Mouse (Mus musculus) embryonic facial prominence, embryonic 11.5 days (tissue): ENCODE measurements at regions not wholly inside any gene's neighbourhood (a gene's known extent, or its start where the extent isn't known, plus 50 kb on each side); places are given as distances from the start of the nearest gene placed in this dataset.

Source experiments
- ATAC-seq: fragments of 200-750 bp; cut with Nextera tagmentation; replicated peaks from 2 replicates; pipeline ENCODE4 v1.8.0; 2017; ENCODE audit warnings: low read depth; ENCODE audit not compliant: insufficient number of reproducible peaks, low FRiP score, low TSS enrichment
- DNase-seq: peaks from one replicate; pipeline ENCODE4 v3.0.0-alpha.2; 2015; ENCODE audit warnings: low spot score
- H3K27ac ChIP-seq: fragments of 300-500 bp; sonication (generic); replicated peaks from 2 replicates; pipeline ENCODE4 v1.5.1; 2014; ENCODE audit warnings: mild to moderate bottlenecking, low read depth, low read length, control low read depth
- H3K27me3 ChIP-seq: fragments of 300-500 bp; sonication (generic); 2 replicates; pipeline ENCODE4 v1.6.1; 2014; ENCODE audit warnings: mild to moderate bottlenecking, low read length, moderate library complexity, mixed read lengths; ENCODE audit not compliant: control insufficient read depth, insufficient read depth
- H3K36me3 ChIP-seq: fragments of 300-500 bp; sonication (generic); replicated peaks from 2 replicates; pipeline ENCODE4 v1.6.1; 2014; ENCODE audit warnings: low read depth, mild to moderate bottlenecking, low read length, moderate library complexity, mixed read lengths; ENCODE audit not compliant: control insufficient read depth, insufficient read depth
- H3K4me1 ChIP-seq: fragments of 300-500 bp; sonication (generic); 2 replicates; pipeline ENCODE4 v1.6.1; 2014; ENCODE audit warnings: low read length, mixed read lengths; ENCODE audit not compliant: control insufficient read depth, insufficient read depth
- H3K4me2 ChIP-seq: fragments of 300-500 bp; sonication (generic); 2 replicates; pipeline ENCODE4 v1.6.1; 2014; ENCODE audit warnings: low read depth, mild to moderate bottlenecking, control low read depth, low read length, moderate library complexity
- H3K4me3 ChIP-seq: fragments of 300-500 bp; sonication (generic); 2 replicates; pipeline ENCODE4 v1.5.1; 2014; ENCODE audit warnings: low read depth, low read length, control low read depth
- H3K9ac ChIP-seq: fragments of 300-500 bp; sonication (generic); replicated peaks from 2 replicates; pipeline ENCODE4 v1.6.1; 2014; ENCODE audit warnings: mild to moderate bottlenecking, control low read depth, low read length
- H3K9me3 ChIP-seq: fragments of 300-500 bp; sonication (generic); replicated peaks from 2 replicates; pipeline ENCODE4 v1.6.1; 2016; ENCODE audit warnings: mild to moderate bottlenecking, low read length, inconsistent platforms, mixed read lengths; ENCODE audit not compliant: control insufficient read depth
- WGBS: fragments of 180-500 bp; shearing (Covaris S2); extraction: QIAGEN DNeasy Blood & Tissue Kit; methylation state at CpG from one replicate; pipeline ENCODE4 v1.1.7; 2014; 5-methylcytosine and 5-hydroxymethylcytosine counted together

GRCm38 (mm10) chr14:46564998-46565397 is 174.5 kb upstream of the Bmp4 start:
- Histone ChIP-seq H3K4me1 (0 out of 2 replicates have a peak, but pooled peaks cover 2% of the 10 kb centered on the region), H3K36me3 (no peaks in the 10 kb centered on the region), H3K4me2 (no peak overlapping the region), H3K9ac (no peak overlapping the region), H3K27me3 (no peaks in the 10 kb centered on the region), H3K27ac (no peak overlapping the region), H3K4me3 (no peak overlapping the region), H3K9me3 (no peaks in the 10 kb centered on the region)
- ATAC-seq: no peak
- WGBS: 13% methylated on average over 3 of the region's 3 CpGs
- DNase-seq: peak; percentile 82

- H3K9me3 ChIP-seq: no peaks in the 10 kb centered on the region
- H3K27me3 ChIP-seq: no peaks in the 10 kb centered on the region
- H3K9ac ChIP-seq: no peak overlapping the region
- no peaks in the 10 kb centered on the region for H3K36me3 ChIP-seq
- no peak for DNase-seq
- no peak overlapping the region for H3K4me3 ChIP-seq
- no peaks in the 10 kb centered on the region for H3K4me1 ChIP-seq
- 93% methylated on average over 5 of the region's 5 CpGs for WGBS
- H3K27ac ChIP-seq: no peak overlapping the region
- H3K4me2 ChIP-seq: no peak overlapping the region
- no peak for ATAC-seq
Measured at GRCm38 (mm10) chr14:46562016-46562415, 171.5 kb upstream of the Bmp4 start.

- ATAC-seq: no peak
- no peaks in the 10 kb centered on the region for H3K36me3 ChIP-seq
- H3K27ac ChIP-seq: no peak overlapping the region
- no peak overlapping the region for H3K9ac ChIP-seq
- no peaks in the 10 kb centered on the region for H3K9me3 ChIP-seq
- DNase-seq: no peak
- H3K4me2 ChIP-seq: no peak overlapping the region
- WGBS: 91% methylated on average over 2 of the region's 2 CpGs
- H3K4me1 ChIP-seq: no peaks in the 10 kb centered on the region
- H3K27me3 ChIP-seq: no peaks in the 10 kb centered on the region
- no peak overlapping the region for H3K4me3 ChIP-seq
Measured at GRCm38 (mm10) chr14:46553239-46553638, 162.8 kb upstream of the Bmp4 start.

GRCm38 (mm10) chr14:46546146-46546545 is 155.7 kb upstream of the Bmp4 start:
- Histone ChIP-seq H3K4me3 (no peak overlapping the region), H3K4me1 (no peaks in the 10 kb centered on the region), H3K9ac (no peak overlapping the region), H3K9me3 (no peaks in the 10 kb centered on the region), H3K36me3 (no peaks in the 10 kb centered on the region), H3K27me3 (no peaks in the 10 kb centered on the region), H3K4me2 (no peak overlapping the region), H3K27ac (no peak overlapping the region)
- ATAC-seq (no peak), DNase-seq (no peak)
- WGBS: 35% methylated on average over 6 of the region's 6 CpGs

- H3K9me3 ChIP-seq: no peaks in the 10 kb centered on the region
- H3K4me2 ChIP-seq: no peak overlapping the region
- no peak for DNase-seq
- 88% methylated on average over 6 of the region's 6 CpGs for WGBS
- no peaks in the 10 kb centered on the region for H3K27me3 ChIP-seq
- ATAC-seq: no peak
- H3K9ac ChIP-seq: no peak overlapping the region
- H3K4me1 ChIP-seq: no peaks in the 10 kb centered on the region
- H3K27ac ChIP-seq: no peak overlapping the region
- H3K4me3 ChIP-seq: no peak overlapping the region
- H3K36me3 ChIP-seq: no peaks in the 10 kb centered on the region
Measured at GRCm38 (mm10) chr14:46539466-46540187, 149.2 kb upstream of the Bmp4 start.

GRCm38 (mm10) chr14:46536002-46536762 is 145.7 kb upstream of the Bmp4 start:
- Histone ChIP-seq H3K27me3 (no peaks in the 10 kb centered on the region), H3K9ac (no peak overlapping the region), H3K27ac (no peak overlapping the region), H3K36me3 (no peaks in the 10 kb centered on the region), H3K4me2 (no peak overlapping the region), H3K4me3 (no peak overlapping the region), H3K4me1 (no peaks in the 10 kb centered on the region), H3K9me3 (no peaks in the 10 kb centered on the region)
- ATAC-seq: no peak
- DNase-seq: no peak
- WGBS: 84% methylated on average over 10 of the region's 10 CpGs

GRCm38 (mm10) chr14:46532697-46533096 is 142.2 kb upstream of the Bmp4 start:
- WGBS: 88% methylated on average over 1 of the region's 1 CpGs
- H3K4me3 ChIP-seq: no peak overlapping the region
- no peaks in the 10 kb centered on the region for H3K36me3 ChIP-seq
- H3K27ac ChIP-seq: no peak overlapping the region
- no peak for DNase-seq
- no peak for ATAC-seq
- H3K9me3 ChIP-seq: no peaks in the 10 kb centered on the region
- no peak overlapping the region for H3K9ac ChIP-seq
- H3K27me3 ChIP-seq: no peaks in the 10 kb centered on the region
- H3K4me2 ChIP-seq: no peak overlapping the region
- no peaks in the 10 kb centered on the region for H3K4me1 ChIP-seq

- Histone ChIP-seq H3K36me3 (no peaks in the 10 kb centered on the region), H3K4me1 (no peaks in the 10 kb centered on the region), H3K4me2 (no peak overlapping the region), H3K9me3 (no peaks in the 10 kb centered on the region), H3K27me3 (no peaks in the 10 kb centered on the region), H3K27ac (no peak overlapping the region), H3K4me3 (no peak overlapping the region), H3K9ac (no peak overlapping the region)
- ATAC-seq (no peak), DNase-seq (no peak)
- 84% methylated on average over 6 of the region's 6 CpGs for WGBS
Measured at GRCm38 (mm10) chr14:46530452-46530851, 140.0 kb upstream of the Bmp4 start.
